Mouse (Mus musculus) adrenal gland, adult (tissue): Measurements from ENCODE around the gene Fibcd1.
A peak's percentile ranks its signal among the peaks of the same experiment; 100 is the strongest.

Experiments used
- DNase-seq, 2 experiments: peaks; one replicate each; pipeline ENCODE4 v3.0.0; 2022 to 2023; ENCODE audit warnings: low spot score in 1 of 2; ENCODE audit not compliant: inconsistent age in 2 of 2

Fibcd1 gene

DNA sequence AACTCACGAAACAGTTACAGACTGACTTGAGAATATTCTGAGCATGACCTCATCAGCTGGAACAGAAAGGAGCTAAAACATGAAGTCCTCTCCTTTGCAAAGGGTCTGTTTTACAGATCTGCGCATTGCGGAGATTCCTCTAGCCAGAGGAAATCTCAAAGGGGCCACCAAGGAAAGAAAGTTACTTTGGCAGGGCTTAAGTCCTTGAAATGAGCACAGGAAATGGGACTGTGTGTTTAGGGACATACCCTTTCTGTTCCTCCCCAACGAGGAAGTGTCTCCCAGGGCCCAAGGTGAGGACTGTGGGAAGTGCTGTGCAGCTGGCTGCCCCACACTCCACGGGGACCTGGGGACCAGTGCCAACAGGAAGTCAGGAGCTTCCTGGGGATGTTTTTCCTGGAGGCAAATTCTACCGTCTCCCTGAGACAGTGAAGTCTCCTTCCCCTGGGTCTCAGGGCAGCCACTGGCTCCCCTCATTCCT lies 76.1 kb downstream of the Fibcd1 start:
- DNase-seq = peak; percentile 80 to 91

DNA sequence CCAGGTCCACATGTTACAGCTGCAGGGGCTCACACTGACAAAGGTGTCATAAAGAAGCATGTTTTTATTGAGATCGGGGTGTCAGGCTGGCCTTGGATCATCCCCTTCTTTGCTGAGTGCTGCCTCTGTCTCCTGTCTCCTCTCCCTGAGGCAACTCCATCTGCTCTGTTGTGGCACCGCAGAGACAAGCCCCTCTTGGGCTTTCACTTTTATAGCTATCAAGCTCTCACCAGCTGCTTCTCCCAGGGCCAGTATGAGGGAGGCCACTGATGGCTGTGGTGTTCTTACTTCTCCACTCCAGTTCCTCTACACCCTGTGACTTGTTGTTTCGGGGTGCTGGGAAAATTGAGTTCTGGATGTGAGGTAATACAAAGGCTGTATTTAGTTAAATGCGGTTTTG lies 76.7 kb downstream of the Fibcd1 start:
- peak; percentile 33 to 71 for DNase-seq

DNA sequence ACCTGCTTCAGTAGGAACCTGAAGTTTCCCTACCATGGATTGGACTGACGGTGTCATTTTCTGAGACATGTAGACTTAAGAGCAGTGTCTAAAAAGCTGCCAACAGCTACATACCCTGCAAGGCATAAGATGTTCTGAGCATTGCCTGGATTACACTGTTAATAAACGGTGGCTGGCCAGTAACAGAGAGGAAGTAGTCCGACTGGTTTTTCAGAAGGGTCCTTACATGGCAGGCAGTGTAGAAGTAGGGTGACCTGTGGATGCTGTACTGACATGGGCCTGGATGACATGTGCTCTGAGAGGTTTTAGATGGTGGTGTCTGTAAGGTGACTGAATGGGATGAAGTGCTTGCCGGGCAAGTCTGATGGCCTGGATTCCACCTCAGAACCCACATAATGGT lies 78.0 kb downstream of the Fibcd1 start:
- DNase-seq = no peak

DNA sequence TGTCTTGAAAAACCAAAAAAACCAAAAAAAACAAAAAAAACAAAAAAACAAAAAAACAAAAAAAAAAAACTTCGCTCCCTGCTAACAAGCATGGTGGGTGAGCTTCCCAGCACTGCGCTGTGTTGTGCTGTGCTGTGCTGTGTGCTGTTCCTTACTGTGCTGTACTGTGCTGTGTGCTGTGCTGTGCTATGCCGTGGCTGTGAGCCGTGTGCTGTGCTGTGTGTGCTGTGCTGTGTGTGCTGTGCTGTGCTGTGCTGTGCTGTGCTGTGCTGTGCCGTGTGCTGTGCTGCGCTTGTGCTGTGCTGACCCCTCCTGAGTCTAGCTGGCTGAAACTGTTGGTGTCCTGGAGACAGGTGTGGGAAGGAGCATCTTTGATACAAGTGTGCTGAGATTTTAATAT lies 78.7 kb downstream of the Fibcd1 start:
- no peak for DNase-seq
